Mouse (Mus musculus): ENCODE data around the gene Tbc1d23.

- TF ChIP-seq CTCF (IDR thresholded peaks at IDR 0.05; ENCODE audit: low read depth, low read length) (no peak), POLR2A (IDR thresholded peaks at IDR 0.05; ENCODE audit: extremely low read depth, insufficient read depth, low read length) (no peak)
Measured at GRCm38 (mm10) chr16:57191214-57191613, 40.1 kb downstream of the Tbc1d23 start.
